Mouse (Mus musculus) naive thymus-derived CD4-positive, alpha-beta T cell, adult 5 months (primary cell): ENCODE results near the gene 1810043G02Rik. TPM values are rescaled to one million over a fixed set of nuclear protein-coding genes. Genes with fewer than 3 reads are reported as not detected.

Experiments
- polyA plus RNA-seq: library from polyadenylated mRNA; unstranded; fragments of 100-300 nt; shearing (Covaris generic); gene quantifications from one replicate; pipeline ENCODE4 v1.2.1, GENCODE M21; 2017

Gene 1810043G02Rik
- polyA plus RNA-seq, result 7.4 TPM

DNA sequence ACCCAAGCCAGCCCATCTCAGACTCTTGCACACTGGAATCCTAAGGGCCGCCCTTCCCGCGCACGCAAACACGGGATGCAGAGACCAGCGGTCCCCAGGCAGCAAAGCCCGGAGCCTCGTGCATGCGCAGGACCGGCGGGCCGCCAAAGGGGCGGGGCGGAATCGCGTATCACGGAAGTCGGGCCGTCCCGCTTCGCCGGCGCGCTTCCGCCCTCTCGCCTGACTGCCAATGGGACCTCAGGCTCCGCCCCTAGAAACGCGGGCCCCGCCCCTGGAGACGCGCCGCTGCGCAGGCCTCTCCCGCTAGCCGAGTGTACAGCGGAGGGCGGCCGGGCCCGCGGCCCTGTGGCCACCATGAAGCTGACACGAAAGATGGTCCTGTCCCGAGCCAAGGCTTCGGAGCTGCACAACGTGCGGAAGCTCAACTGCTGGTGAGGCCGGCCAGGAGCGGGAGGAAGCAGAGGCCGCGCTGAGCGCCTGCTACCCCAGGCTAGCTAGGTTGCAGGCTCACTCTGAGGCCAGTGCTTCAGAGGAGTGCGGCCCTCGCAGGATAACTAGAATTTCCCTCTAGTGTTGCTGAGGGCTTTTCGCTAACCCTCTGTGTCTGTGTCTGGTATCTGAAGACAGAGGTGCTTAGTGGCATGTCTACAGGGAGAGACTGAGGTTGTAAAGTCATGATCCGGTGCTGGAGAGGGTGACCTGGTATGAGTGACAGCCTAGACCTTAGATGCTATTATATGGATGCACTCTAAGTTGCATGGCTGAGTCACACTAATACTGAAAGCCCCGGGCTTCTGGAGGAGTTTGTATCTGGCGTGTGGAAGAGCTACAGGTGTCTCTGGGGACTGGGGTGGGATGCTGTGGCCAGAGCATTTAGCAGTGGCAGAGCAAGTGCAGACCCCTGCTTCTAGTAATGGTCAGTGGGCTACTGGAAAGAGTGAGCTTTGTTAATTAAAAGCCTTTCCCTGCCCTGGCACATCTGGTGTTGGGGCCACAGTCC lies at the start of gene 1810043G02Rik:
Gene 1810043G02Rik, plus strand, starts transcription at position 174 of the 1,000 bp plus-strand sequence.

DNA sequence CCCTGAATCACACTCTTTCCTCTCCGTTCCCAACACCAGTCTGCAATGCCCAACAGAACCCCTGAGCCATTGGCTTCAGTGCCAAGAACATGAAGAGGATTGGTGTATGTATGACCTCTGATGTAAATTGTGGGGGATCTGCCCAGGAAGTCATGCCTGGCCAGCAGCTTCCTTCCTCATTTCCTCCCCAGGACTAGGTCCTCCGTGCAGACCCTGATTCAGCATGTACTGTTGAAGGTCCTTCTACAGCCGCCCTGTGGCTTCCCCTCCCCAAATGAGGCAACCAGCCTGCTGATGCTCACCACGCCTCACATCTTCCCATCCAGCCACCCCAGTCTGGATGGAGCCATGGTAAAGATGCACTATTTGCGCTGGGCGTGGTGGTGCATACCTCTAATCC lies 7.8 kb upstream of the 1810043G02Rik start, which contains the start of gene Trpm2:
Gene Trpm2, minus strand, starts transcription at position 83 of the 400 bp plus-strand sequence.

DNA sequence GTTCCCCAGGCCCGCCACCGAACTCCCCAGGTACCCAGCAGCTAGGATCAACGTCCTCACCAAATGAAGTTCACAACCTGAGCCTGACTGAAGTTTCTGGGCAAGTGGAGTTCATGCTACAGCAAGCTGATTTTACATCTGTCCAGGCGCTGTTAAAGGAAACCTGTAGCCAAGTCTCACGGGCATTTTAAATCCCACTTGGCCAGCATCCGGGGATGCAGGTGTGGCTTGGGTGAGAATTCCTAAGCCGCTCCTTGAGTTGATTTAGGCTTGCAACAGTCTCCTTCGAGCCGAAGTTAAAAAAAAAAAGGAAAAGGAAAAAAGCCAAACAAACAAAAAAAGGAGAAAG lies 31.6 kb downstream of the 1810043G02Rik start, which contains the start of gene Pfkl:
Gene Pfkl, minus strand, starts transcription at position 139 of the 349 bp plus-strand sequence.

Other genes starting within 250 kb of the 1810043G02Rik start
- not detected for gene Gm18596, start 235.9 kb upstream of the 1810043G02Rik start, polyA plus RNA-seq
- not detected for gene Gm9736, start 227.2 kb upstream of the 1810043G02Rik start, polyA plus RNA-seq
- not detected for gene Gm3233, start 218.8 kb upstream of the 1810043G02Rik start, polyA plus RNA-seq
- not detected for gene Gm3238, start 207.2 kb upstream of the 1810043G02Rik start, polyA plus RNA-seq
- gene Gm7138, start 201.6 kb upstream of the 1810043G02Rik start, polyA plus RNA-seq, result not detected
- not detected for gene Gm3250, start 196.0 kb upstream of the 1810043G02Rik start, polyA plus RNA-seq
- gene Gm7137, start 190.3 kb upstream of the 1810043G02Rik start, polyA plus RNA-seq, result not detected
- not detected for gene Gm9639, start 183.4 kb upstream of the 1810043G02Rik start, polyA plus RNA-seq
- gene Gm19668, start 179.4 kb upstream of the 1810043G02Rik start, polyA plus RNA-seq, result not detected
- not detected for gene Gm9507, start 166.7 kb upstream of the 1810043G02Rik start, polyA plus RNA-seq
- not detected for gene Gm2696, start 163.8 kb upstream of the 1810043G02Rik start, polyA plus RNA-seq
- not detected for gene Krtap10-4, start 151.4 kb upstream of the 1810043G02Rik start, polyA plus RNA-seq
- gene Krtap10-10, start 142.6 kb upstream of the 1810043G02Rik start, polyA plus RNA-seq, result not detected
- not detected for gene Gm36176, start 131.7 kb upstream of the 1810043G02Rik start, polyA plus RNA-seq
- gene Gm10318, start 125.7 kb upstream of the 1810043G02Rik start, polyA plus RNA-seq, result not detected
- not detected for gene Gm3285, start 116.5 kb upstream of the 1810043G02Rik start, polyA plus RNA-seq
- 0.11 TPM for gene Lrrc3, start 76.0 kb upstream of the 1810043G02Rik start, polyA plus RNA-seq
- not detected for gene Trpm2, start 8.0 kb upstream of the 1810043G02Rik start, polyA plus RNA-seq
- gene Pfkl, start 31.6 kb downstream of the 1810043G02Rik start, polyA plus RNA-seq, result 128 TPM
- not detected for gene Dnmt3l, start 63.4 kb downstream of the 1810043G02Rik start, polyA plus RNA-seq
- 0.22 TPM for gene Aire, start 65.1 kb downstream of the 1810043G02Rik start, polyA plus RNA-seq
- gene Icosl, start 90.8 kb downstream of the 1810043G02Rik start, polyA plus RNA-seq, result 2.9 TPM
- gene D10Jhu81e, start 191.3 kb downstream of the 1810043G02Rik start, polyA plus RNA-seq, result 37.6 TPM
- gene Pwp2, start 206.6 kb downstream of the 1810043G02Rik start, polyA plus RNA-seq, result 29.7 TPM